Mouse (Mus musculus) 3134 (cell line): ENCODE measurements around the gene Gmeb2.

Experiments used
- DNase-seq: peaks from one replicate; pipeline ENCODE4 v3.0.0-alpha.2; 2011; ENCODE audit warnings: low spot score; ENCODE audit not compliant: insufficient read length; ENCODE audit errors: extremely low read depth

Gmeb2 gene

DNA sequence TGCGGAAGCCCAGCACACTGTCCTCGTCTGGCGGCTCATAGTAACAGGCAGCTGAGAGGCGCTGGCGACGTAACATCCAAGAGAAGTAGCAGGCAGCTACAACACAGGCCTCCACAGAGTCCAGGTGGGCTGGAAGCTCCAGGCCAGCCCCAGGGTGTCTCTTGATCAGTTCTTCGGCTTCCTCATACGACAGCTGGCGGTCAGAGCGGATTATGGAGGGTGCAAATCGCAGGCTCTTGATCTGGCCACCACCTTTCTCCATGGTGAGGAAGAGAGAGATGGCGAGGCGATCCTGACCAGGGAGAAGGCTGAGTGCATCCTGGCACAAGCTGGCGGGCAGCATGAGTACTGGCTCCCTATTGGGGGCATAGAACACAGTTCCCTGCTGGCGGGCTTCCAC, 54.4 kb downstream of the Gmeb2 start:
- no peak for DNase-seq

DNA sequence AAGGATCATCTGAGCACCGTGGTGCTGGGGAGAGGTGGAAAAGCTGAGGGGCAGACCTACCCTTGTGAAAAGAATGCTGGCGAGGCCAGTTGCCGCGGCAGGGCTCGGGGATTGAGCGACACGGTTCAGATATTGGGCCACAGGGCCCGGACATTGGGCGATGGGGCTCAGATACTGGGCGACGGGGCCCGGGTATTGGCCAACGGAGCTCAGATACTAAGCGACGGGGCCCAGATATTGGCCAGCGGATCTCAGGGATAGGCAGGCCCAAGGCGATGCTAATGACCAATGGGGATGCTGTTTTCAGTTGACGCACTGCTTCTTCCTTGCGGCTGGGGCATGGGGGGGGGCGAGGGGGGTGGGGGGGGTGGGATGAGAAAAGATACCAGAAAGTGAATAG, 56.7 kb downstream of the Gmeb2 start:
- no peak for DNase-seq

GRCm38 (mm10) chr2:181228335-181228734, 59.5 kb downstream of the Gmeb2 start:
- no peak for DNase-seq

GRCm38 (mm10) chr2:181227122-181227521, 60.7 kb downstream of the Gmeb2 start:
- no peak for DNase-seq

GRCm38 (mm10) chr2:181224994-181225393, 62.8 kb downstream of the Gmeb2 start:
- DNase-seq: no peak

- DNase-seq: no peak
These were observed 67.5 kb downstream of the Gmeb2 start for GRCm38 (mm10) chr2:181220361-181220760.

- DNase-seq: no peak
These were observed 68.2 kb downstream of the Gmeb2 start, which contains the start of gene Fndc11 for GRCm38 (mm10) chr2:181219538-181220216. Gene Fndc11, plus strand, starts transcription at chr2:181220013.

DNA sequence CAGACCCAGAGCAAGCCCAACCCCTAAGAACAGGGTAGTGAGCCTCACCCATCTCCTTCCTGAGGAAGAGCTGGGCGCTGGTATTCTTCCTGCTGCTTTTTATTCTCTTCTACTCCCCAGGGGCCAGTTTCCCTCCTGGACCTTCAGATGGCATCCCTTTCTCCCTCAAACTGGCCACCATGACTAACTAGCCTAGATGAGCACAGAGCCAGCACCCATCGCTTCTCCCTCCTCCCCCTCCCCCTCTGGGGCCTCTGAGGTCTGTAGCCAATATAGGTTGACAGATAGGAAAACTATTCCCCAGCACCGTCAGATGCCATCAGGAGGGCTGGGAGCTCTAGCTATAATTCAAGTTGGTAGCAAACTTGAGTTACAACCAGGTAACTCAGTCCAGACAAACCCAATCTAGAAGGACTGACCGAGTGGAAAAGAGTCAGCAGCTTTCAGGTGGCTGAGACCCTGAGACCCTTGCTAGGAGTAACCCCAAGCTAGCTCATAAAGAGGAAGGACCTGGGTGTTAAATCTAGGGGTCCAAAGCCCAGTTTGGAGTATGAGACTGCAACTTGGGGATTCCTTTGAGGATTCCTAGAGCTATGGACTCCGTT, 68.9 kb downstream of the Gmeb2 start:
- no peak for DNase-seq

DNA sequence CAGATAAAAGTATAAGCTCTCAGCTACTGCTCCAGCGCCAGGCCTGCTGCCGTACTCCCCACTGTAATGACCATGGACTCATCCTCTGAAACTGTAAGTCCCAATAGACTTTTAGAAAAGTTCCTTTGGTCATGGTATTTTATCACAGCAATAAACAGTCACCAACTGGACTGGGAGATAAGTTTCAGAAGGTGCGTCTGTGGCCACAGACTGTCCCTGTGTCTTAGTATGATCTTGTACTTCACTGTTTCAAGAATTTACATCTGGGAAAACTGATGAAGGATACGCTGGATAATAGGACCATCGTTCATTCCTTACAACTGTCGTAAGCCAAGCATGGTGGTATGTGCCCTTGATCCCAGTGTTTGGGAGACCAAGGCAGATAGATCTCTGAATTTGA, 71.8 kb downstream of the Gmeb2 start:
- DNase-seq: no peak

DNA sequence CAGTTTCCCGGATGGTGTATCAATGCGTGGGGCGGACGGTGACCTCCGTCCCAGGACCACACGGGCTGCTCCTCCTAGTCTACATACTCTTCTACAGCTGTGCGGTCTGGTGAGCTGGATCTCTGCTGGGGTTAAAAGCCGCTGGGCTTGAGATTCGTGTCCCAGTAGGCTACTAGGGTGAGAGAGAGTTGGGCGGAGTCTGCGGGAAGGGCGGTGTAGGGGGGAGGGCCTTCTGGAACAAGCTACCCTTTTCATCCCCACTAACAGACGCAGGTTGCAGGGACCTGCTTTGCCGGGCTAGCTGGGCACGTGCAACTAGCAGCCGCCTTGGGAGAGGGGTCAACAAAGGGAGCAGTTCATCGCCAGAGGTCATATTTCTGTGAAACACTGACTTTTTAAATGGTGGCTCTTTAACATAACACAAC, 74.8 kb downstream of the Gmeb2 start, which contains the start of gene Srms:
Srms (minus strand) TSS at position 165 of the 425 bp plus-strand sequence.
- no peak for DNase-seq

GRCm38 (mm10) chr2:181212389-181213020, 75.3 kb downstream of the Gmeb2 start:
- no peak for DNase-seq

GRCm38 (mm10) chr2:181206118-181206517, 81.7 kb downstream of the Gmeb2 start:
- no peak for DNase-seq

- no peak for DNase-seq
These were observed 82.2 kb downstream of the Gmeb2 start for GRCm38 (mm10) chr2:181205678-181206077.

DNA sequence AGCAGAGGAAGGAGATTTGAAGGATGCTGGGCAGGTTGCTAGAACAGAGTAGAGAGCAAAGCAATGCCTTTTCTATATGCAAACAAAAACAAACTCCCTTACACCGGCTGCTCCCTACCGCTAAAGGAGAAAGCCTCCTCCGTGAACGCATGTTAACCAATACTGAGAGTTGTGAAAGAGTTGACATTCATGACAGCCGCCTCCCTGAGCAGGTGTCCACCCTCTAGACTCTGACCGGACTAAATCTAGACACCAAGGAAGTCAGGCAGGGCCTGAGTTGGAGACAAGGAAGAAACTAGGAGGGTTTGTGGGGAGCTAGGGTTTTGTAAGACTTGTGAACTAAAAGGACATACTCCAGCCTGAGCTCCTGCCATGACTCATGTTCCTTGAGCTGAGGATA, 84.9 kb downstream of the Gmeb2 start:
- no peak for DNase-seq

DNA sequence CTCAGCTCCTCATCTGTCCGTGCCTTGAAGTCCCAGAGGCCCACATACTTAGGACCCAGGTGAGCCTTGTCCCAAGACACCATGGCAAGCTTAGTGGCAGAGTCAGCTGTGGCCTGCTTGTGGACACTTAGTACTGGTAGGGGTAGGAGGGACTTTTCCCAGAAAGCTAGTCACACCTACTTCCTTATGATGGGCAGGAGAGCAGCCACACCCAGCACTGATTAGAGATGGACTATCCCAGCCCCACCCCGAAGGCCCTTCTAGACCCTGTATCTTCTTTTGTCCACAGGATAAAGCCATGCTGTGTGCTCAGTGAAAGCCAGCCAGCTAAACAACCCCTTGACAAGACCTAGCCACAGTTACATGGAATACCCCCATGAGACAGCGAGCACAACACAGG, 85.4 kb downstream of the Gmeb2 start, which contains the start of gene Ptk6:
Ptk6 (minus strand) TSS at position 368 of the 400 bp plus-strand sequence.
- no peak for DNase-seq

- DNase-seq: no peak
These were observed 86.2 kb downstream of the Gmeb2 start for GRCm38 (mm10) chr2:181201606-181202005.
